ENCODE assay signal across 10 mouse cellular contexts in genomic region chr3:58843415-58843814, GRCm38 (mm10). TPM values are rescaled to one million over a fixed set of nuclear protein-coding genes. Genes with fewer than 3 reads are reported as not detected.
A peak's percentile ranks its signal among the peaks of the same experiment; 100 is the strongest.
DNase-seq lines count a peak whose midpoint lies in the region; ATAC-seq and TF ChIP-seq lines count a peak whose summit lies in the region.
"Had no signal": no experiment of that assay in that cellular context is flagged by ENCODE, and none has a peak within 500 bp of the region (broad histone marks: within the 10 kb centered on the region; RNA-seq: fewer than 3 reads in every experiment).

No protein-coding gene starts in this region.

- H3K79me2 ChIP-seq in C2C12 (ENCODE audit: control insufficient read depth, insufficient read depth), result no peaks in the 10 kb centered on the region

- no peaks in the 10 kb centered on the region for H3K79me3 ChIP-seq in C2C12 (ENCODE audit: low read depth)

- H3K4me3 ChIP-seq in kidney, embryonic 15.5 days (replicated peaks), result no peak overlapping the region
- H3K4me3 ChIP-seq in C2C12 (ENCODE audit: insufficient read depth, poor library complexity, severe bottlenecking), result no peak overlapping the region
- H3K4me3 ChIP-seq: lung, embryonic 15.5 days had no signal

- WGBS in kidney, embryonic 15.5 days, result 47% methylated on average over 1 of the region's 1 CpGs

- DNase-seq in kidney, adult 18-20 months, result no peak
- DNase-seq in adipocyte (ENCODE audit: low spot score), result peak; percentile 30
- DNase-seq in cerebellum, adult 9-11 months, result no peak
- DNase-seq in spleen, postnatal 36 days (ENCODE audit: low spot score in 2 of 2), result no peak
- DNase-seq: cerebellum, postnatal 14 days had no signal

- no peaks in the 10 kb centered on the region for H3K36me3 ChIP-seq in kidney, embryonic 15.5 days
- H3K36me3 ChIP-seq in C2C12 (ENCODE audit: control insufficient read depth, insufficient read depth), result no peaks in the 10 kb centered on the region
- H3K36me3 ChIP-seq: lung, embryonic 15.5 days had no signal

- no peaks in the 10 kb centered on the region for H3K27me3 ChIP-seq in kidney, embryonic 15.5 days
- H3K27me3 ChIP-seq in C2C12 (ENCODE audit: control insufficient read depth, insufficient read depth, insufficient read length), result peaks cover 7% of the 10 kb centered on the region
- H3K27me3 ChIP-seq: lung, embryonic 15.5 days had no signal

- H3K9me3 ChIP-seq in kidney, embryonic 15.5 days (replicated peaks), result no peaks in the 10 kb centered on the region
- H3K9me3 ChIP-seq: lung, embryonic 15.5 days had no signal

- H3K27ac ChIP-seq in kidney, embryonic 15.5 days, result no peak overlapping the region
- H3K27ac ChIP-seq: lung, embryonic 15.5 days had no signal

- H3K4me2 ChIP-seq in kidney, embryonic 15.5 days, result no peak overlapping the region
- H3K4me2 ChIP-seq: lung, embryonic 15.5 days had no signal

- ATAC-seq in kidney, embryonic 15.5 days (replicated peaks; ENCODE audit: low FRiP score), result 0 out of 2 replicates have a peak, but pooled peaks have one; percentile 64
- ATAC-seq in granulocyte monocyte progenitor cell, adult 5-6 weeks (replicated peaks; ENCODE audit: poor library complexity, severe bottlenecking), result peak; percentile 66
- ATAC-seq in megakaryocyte, adult 5-6 weeks (ENCODE audit: poor library complexity, severe bottlenecking), result no peak

- peak; percentile 58 for TF ChIP-seq CTCF in C2C12 (IDR thresholded peaks at IDR 0.05; ENCODE audit: control insufficient read depth, insufficient read depth, insufficient read length)

- H3ac ChIP-seq in C2C12 (ENCODE audit: control insufficient read depth, insufficient read length, low read depth), result no peak overlapping the region

- no peak overlapping the region for H3K9ac ChIP-seq in kidney, embryonic 15.5 days
- H3K9ac ChIP-seq: lung, embryonic 15.5 days had no signal

- no peaks in the 10 kb centered on the region for H3K4me1 ChIP-seq in kidney, embryonic 15.5 days
- H3K4me1 ChIP-seq: lung, embryonic 15.5 days had no signal

TF ChIP-seq in C2C12, 6 proteins besides CTCF, POLR2A, EP300 and RAD21:
- TF ChIP-seq MYOD1 (IDR thresholded peaks at IDR 0.05; ENCODE audit: control insufficient read depth, insufficient read length, low read depth), result no peak
- TF ChIP-seq FOSL1 (IDR thresholded peaks at IDR 0.05; ENCODE audit: insufficient read depth, low read length, poor library complexity, severe bottlenecking), result no peak
- TF ChIP-seq MYOG (IDR thresholded peaks at IDR 0.05; ENCODE audit: control insufficient read depth, extremely low read depth, insufficient read length), result no peak
- no peak for TF ChIP-seq USF1 (IDR thresholded peaks at IDR 0.05; ENCODE audit: low read depth)
- no peak for TF ChIP-seq MAX (IDR thresholded peaks at IDR 0.05)
- no peak for TF ChIP-seq CEBPB (IDR thresholded peaks at IDR 0.05; ENCODE audit: low read depth)
TF ChIP-seq in C2C12: peak in this region for 0.

RNA-seq across cellular contexts. Expression of gene Mindy4b-ps, which starts 21.3 kb away (rescaled TPM):
- polyA plus RNA-seq in kidney, embryonic 15.5 days (2015; fragmentation: Nextera tagmentation; extraction: Ambion mirVana), result not detected in 2 replicates
- not detected for polyA plus RNA-seq in C2C12 (2012; fragmentation: generic; extraction: Trizol)
- total RNA-seq in granulocyte monocyte progenitor cell, adult 5-6 weeks (2014; fragmentation: Nextera tagmentation), result not detected in 2 replicates
- not detected in 2 replicates for total RNA-seq in granulocyte monocyte progenitor cell, adult 5-6 weeks (2017)
- not detected in 2 replicates for total RNA-seq in megakaryocyte, adult 5-6 weeks (2015)
- not detected in 2 replicates for total RNA-seq in megakaryocyte, adult 5-6 weeks (2017)
- polyA plus RNA-seq: lung, embryonic 15.5 days had no signal

RNA-seq across cellular contexts. Expression of gene Clrn1, which starts 41.7 kb away (rescaled TPM):
- polyA plus RNA-seq in kidney, embryonic 15.5 days (2015; fragmentation: Nextera tagmentation; extraction: Ambion mirVana), result 3.7 and 4.6 TPM in 2 replicates
- 0.04 TPM for polyA plus RNA-seq in C2C12 (2012; fragmentation: generic; extraction: Trizol)
- total RNA-seq in granulocyte monocyte progenitor cell, adult 5-6 weeks (2014; fragmentation: Nextera tagmentation), result not detected in 2 replicates
- total RNA-seq in granulocyte monocyte progenitor cell, adult 5-6 weeks (2017), result not detected in 2 replicates
- not detected in 2 replicates for total RNA-seq in megakaryocyte, adult 5-6 weeks (2015)
- not detected in 2 replicates for total RNA-seq in megakaryocyte, adult 5-6 weeks (2017)
